Mouse (Mus musculus) stomach, postnatal 0 days (tissue): ENCODE measurements around the gene Nfib.

Experiments used
- CTCF ChIP-seq: IDR thresholded peaks from 2 replicates; pipeline ENCODE4 v1.5.1; 2016; ENCODE audit warnings: antibody characterized with exemption, low read depth, mild to moderate bottlenecking, moderate library complexity
- EP300 ChIP-seq: optimal IDR thresholded peaks from 2 replicates; pipeline ENCODE3; 2016; ENCODE audit warnings: antibody characterized with exemption

GRCm38 (mm10) chr4:82614466-82614805 lies 91.1 kb downstream of the Nfib start:
- TF ChIP-seq CTCF (no peak), EP300 (no peak)
